Mouse (Mus musculus) B cell, adult 67 days (primary cell): ENCODE measurements around the gene Vmn2r58. TPM values are rescaled to one million over a fixed set of nuclear protein-coding genes. Genes with fewer than 3 reads are reported as not detected.

Experiments
- total RNA-seq, 2 experiments: library from RNA; stranded (reverse); gene quantifications; 4 replicates each; pipeline ENCODE4 v1.2.4; 2023

Gene Vmn2r58
- total RNA-seq, result not detected

GRCm38 (mm10) chr7:41872612-41873011 is at the start of gene Vmn2r58:
Gene Vmn2r58, minus strand, starts transcription at chr7:41872712.

Other genes with a start within 250 kb of the Vmn2r58 start
- 10 to 100 TPM; 19.7 to 24.3 TPM for gene Zfp788, start 239.5 kb downstream of the Vmn2r58 start, total RNA-seq
- gene Vmn2r59, start 186.3 kb upstream of the Vmn2r58 start, total RNA-seq, result not detected
- under 1 TPM in 1 of 2 experiments, not detected in 1; 0.03 TPM for gene Vmn2r60, start 235.1 kb upstream of the Vmn2r58 start, total RNA-seq